Mouse (Mus musculus): ENCODE data around the gene Lims1.

Gene Lims1

DNA sequence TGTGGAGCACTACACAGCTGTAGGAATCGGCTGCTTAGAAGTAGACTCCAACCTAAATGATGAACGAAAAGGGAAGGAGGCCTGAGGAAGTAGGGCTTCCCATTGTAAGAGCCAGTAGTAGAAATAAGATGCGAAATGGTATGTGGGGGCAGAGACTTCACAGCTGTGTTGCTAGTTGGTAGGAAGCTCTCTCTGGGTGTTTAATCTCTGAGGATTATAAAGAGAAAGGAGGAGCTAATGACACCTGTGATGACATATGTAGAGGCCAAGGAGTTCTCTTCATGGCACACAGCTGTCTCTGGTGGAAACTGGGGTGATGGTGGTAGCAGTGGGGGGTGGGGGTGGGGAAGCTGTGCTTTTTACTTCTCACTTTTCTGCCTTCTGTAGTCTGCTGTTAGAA, 27.3 kb downstream of the Lims1 start:
- DNase-seq (ENCODE audit: low spot score), result no peak

DNA sequence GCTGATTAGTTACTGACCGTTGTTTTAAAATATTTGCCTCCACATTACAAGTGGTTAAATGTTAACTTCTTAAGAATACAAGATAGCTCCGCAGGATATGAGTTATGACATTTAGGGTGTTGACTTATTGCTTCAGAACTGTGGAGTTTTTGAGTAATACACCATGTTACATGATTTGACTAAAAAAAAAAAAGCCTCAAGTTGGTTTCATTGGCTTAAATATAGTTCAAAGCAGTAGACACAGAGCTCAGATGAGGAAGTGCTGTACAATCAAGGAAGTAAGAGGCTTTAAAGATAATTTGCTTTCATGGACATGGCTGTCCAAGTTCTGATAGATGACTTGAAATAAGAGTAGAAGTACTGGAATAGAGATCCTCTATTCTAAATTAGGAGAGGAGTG, 28.4 kb downstream of the Lims1 start:
- DNase-seq (ENCODE audit: low spot score), result no peak

DNA sequence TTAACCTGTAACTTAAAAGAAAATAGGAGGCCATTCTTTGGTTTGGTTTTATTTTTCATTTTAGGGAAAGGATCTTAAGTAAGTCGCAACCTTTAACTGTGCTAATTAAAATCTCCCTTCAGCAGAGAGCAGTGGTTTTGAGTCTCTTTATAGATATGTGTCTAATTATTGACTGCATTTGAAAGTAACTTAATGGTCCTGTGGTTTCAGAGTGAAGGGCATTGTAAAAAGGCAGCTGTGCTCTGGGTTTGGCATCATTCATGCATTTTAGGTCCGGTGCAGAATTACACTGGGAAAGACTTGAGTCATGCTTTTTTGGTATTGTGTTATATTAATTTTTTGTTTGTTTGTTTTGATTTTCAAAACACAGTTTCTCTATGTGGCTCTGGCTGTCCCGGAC, 29.1 kb downstream of the Lims1 start:
- DNase-seq (ENCODE audit: low spot score), result no peak

DNA sequence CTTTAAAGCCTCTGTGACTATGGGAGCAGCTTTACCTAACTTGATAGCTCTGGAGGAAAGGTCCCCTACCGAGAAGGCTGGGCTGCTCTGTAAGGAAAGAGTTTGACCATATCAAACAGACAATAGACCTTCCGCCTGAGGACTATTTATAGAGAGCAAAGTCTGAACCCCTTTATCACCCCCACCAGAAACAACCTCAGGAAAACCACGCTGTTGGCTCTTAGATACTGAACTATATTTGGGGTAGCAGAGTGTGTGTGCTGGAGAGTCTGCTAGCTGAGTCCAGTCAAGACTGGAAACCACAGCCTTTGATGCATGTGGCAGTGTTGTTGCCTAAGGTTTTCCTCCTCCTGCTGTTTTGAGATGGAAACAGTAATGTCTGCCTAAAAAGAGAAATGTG, 31.3 kb downstream of the Lims1 start:
- DNase-seq (ENCODE audit: low spot score), result no peak

DNA sequence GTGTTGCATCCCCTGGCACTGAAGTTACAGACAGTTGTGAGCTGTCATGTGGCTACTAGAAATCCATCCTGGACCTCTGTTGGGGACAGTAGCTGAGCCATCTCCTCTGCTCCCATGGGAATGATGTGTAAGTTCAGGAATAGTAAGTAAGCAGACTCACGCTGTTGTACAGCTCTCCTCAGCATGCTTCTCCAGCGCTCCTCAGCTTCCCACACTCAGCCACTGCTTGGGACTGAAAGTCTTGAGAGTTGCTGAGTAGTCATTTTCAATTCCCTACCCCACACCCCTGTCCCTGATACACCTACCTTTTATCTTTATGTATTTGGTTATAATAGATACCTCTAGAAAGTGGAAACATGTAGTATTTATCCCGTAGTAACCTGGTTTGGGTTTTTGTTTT, 33.2 kb downstream of the Lims1 start:
- DNase-seq (ENCODE audit: low spot score), result no peak

DNA sequence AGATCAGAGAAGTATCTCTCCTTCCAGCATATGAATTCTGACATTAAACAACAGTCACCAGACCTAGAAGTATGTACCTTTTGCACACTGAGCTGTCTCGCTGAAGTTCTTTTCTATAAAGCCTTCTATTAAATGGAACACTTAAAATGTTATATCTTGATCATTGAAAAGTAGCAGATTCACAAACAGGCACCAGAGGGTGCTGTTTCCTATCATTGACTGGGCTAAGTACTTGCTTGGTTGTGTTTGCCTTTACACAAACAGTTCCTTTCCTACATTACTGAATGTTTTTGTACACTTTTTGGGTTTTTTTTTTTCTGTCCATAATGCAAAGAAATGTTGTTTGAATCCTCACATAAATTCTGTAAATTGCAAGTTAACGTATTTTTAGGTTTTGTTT, 35.9 kb downstream of the Lims1 start:
- DNase-seq (ENCODE audit: low spot score), result no peak

DNA sequence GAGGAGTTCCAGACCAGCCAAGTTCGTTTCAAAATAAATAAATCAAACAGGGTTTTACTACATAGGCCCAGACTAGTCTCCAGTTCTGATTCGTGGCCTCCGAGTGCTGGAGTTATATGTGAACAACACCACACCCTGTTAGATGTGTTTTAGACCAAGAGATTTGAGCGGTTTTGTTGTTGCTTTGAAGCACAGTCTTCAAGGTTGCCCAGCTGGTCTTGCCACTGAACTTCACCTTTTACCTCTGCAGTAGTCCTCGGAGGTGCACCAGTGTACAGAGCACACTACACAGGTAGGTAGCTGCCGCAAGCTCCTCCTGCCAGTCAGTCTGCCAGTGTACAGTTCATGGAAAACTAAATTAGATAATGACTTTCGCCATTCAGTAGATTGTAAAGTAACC, 36.7 kb downstream of the Lims1 start:
- no peak for DNase-seq (ENCODE audit: low spot score)

DNA sequence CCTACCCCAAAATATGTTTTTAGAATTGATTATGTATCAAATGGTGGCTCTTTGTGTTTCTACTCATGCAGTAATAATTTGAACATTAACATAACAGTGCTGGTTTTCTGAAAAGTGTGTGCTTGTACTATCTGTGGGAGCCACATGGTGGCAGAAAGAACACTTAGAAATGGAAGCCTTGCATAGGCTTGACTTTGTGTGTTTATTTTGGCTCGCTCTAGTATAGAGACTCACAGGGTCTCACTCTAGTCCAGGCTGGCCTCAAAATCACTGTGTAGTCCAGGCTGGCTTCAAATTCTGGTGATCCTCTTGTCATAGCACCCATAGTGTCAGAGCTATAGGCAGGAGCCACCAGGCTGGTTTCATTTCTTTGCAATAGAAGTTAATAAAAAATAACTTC, 39.5 kb downstream of the Lims1 start:
- no peak for DNase-seq (ENCODE audit: low spot score)

DNA sequence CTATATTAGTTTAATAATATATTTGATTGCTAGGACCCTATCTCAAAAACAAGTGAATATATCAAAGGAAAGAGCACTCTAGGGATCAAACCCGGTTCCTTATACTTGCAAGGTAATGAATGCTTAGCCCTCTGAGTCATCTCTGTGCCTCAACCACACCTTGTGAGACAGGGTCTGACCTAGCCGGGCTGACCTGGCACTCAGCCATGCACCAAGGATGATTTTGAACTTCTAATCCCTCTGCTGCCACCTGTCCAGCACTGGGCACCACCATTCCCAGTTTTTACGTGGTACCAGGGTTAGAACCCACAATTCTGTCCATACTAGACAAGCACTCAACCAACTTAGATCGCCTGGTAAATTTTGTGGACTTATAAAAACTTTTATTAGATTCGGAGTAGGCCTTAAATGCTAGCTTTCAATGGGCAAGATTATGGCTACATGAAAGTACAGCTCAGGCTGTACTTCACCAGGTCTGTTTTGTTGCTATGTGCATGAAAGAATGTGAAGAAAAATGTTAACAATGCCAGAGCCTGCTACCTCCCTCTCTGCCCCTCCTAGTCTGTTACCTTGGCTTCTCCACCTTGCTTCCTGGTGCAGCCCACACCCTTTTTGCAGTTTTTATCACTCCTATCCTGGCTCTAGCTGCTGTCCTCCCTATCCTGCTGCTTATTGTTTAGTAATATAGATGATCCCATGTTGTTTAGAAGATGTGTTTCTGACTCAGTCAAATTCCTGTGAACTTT, 41.7 kb downstream of the Lims1 start:
- DNase-seq (ENCODE audit: low spot score), result no peak

DNA sequence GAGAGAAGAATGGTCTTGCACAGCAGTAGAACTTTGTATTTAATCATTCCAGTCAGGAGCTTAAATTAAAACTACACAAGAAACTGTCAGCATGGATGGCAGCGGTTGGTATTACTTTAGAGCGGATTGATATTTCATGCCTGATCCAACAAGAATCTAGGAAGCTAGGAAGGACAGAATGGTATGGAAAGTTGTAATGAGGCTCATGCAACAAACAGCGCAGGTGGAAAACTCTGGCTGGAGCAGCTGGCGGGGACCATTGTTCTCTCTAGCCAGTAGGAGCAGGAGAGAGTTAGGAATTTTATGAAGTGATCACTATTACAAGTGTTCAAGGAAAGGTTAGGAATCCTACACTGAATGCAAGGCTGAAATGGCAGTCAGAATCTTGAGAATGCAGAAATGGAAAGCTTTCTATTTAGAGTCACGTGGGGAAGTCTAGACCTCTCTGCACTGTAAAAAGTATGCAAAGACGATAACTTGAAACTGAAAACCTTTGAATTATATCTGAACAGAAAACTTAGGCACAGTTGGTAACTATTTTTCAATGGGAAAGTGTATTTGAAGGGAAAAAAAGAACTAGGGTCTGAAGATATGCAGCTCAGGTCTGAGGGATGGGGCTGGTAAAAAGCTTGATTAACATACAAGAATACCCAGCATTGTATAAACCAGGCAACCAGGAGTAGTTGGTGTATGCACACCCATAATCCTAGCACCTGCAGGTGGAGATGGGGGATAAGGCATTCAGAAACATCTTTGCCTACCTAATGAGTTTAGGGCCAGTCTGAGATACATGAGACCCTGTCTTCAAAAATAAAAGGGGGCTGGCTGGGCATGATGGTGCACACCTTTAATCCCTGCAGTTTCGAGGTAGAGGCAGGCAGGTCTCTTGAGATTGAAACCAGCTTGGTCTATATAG, 45.8 kb downstream of the Lims1 start:
- no peak for DNase-seq (ENCODE audit: low spot score)

DNA sequence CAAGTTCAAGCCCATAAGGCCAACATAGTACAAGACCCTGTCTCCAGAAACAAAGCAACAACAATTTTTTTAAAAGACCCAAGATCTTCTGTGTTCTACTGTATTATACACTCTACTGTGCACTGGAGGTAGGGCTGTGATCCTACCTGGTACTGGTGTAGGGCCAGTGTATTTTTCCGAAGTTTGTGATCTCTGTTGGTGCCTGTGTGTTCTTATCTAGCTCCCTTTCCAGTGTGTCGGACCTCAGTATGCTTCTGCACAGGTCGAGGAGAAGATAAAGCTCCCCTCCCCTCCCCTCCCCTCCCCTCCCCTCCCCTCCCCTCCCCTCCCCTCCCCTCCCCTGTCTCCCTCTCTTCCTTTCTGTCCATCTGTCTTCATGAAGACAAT, 46.4 kb downstream of the Lims1 start:
- no peak for DNase-seq (ENCODE audit: low spot score)

DNA sequence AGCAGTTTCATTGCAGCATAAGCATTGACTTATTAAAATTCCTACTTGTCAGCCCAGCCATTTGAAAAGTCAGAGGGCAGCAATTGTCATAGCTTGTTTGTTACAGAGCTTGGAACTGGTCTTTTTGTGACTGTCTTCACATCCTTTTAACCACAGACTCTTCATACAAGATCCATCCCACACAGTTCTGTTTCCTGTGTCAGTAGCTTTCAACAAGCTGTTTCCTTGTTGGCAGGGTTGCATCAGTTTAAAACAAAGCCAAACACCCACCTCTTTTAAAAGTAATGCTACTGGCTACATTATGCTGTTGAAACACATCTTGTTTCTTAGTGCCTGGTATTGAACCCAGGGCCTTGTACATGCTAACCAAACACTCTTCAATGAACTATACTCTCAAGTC, 46.9 kb downstream of the Lims1 start:
- DNase-seq (ENCODE audit: low spot score), result peak; percentile 65

DNA sequence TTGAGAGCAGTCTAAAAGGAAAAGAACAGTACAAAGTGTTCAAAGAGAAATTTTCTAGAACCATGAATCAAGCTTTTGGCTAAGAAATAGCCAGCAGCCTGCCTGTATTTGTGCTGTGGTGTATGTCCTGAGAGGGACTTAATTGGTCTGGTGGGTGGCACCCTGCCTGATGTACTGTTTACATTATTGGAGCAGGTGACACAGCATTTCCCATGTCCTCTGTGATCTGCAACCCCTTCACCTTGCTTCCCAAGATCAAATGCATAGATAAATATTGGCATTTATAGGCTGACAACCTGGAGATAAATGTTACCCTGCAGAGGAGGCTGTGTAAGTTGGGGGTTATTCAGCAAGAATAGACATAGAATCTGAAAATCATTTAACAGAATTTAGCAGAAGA, 47.3 kb downstream of the Lims1 start:
- DNase-seq (ENCODE audit: low spot score), result no peak

DNA sequence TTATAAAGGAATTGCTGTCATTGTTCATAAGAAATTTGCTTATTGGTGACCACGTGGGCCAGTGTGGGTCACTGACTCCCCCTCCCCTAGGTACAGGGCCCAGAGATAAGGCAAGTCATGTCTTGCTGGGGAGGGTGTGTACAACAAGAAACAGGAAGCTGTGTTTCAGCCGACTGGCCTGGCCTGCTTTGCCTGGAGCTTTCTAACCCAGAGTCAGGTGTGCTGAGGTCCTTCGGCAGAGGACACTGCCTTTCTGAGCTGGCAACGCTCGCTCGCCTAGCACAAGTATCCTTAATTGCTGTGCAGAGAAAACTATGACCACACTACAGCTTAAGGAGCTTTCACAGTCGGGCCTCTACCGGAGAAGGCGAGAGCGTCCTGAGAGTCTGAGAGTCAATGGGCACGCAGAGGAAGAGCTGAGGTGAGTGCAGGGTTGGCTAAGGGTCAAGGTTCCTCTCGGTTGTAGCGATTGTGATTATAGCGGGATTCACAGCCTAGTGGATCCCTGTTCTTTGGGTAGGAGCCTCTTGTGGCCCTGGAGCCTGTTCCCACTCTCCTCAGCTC, 48.1 kb downstream of the Lims1 start:
- DNase-seq (ENCODE audit: low spot score), result no peak

DNA sequence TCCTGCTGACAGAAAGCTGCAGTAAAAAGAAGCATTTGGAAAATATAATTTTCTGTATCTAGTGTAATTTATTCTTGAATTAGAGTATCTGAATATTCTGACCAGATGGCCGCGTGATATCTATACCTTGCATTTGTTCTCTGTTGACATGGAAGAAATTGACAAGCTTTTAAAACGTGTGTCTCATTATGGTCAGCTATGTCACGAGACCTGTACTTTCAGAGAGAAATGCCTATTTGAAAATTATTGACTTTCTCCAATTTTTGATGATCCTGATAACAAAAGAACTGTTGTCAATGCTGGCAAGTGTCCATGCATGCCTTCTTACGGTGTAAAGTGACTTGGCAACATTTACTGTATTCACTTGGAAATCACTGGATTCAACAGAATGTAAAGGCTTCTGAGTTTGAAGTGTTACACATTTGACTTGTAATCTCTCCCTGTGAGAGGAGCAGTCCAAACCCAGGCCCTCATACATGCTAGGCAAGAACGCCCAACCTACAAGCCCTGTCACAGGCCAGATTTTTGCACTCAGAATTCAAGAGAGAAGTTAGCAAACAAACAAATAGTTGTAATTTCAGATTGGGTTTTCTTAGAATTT, 49.3 kb downstream of the Lims1 start:
- DNase-seq (ENCODE audit: low spot score), result no peak

DNA sequence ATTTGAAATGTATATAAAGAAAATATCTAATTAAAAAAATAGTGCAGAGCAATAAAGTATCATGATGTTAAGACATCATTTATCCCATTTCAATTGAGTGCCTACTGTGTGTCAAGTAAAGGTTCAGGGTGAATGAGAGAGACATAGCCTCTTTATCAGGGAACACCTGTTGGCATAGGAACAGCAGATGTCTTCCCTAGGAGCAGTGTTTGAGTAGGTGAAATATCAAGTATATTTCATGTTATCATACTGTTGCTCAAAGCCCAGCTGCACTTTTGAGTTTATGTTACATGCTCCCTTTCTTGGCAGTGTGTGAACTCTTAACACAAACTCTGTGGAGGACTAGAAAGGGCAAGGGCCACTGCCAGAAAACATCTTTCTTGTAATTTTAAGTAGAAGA, 50.6 kb downstream of the Lims1 start:
- DNase-seq (ENCODE audit: low spot score), result no peak

DNA sequence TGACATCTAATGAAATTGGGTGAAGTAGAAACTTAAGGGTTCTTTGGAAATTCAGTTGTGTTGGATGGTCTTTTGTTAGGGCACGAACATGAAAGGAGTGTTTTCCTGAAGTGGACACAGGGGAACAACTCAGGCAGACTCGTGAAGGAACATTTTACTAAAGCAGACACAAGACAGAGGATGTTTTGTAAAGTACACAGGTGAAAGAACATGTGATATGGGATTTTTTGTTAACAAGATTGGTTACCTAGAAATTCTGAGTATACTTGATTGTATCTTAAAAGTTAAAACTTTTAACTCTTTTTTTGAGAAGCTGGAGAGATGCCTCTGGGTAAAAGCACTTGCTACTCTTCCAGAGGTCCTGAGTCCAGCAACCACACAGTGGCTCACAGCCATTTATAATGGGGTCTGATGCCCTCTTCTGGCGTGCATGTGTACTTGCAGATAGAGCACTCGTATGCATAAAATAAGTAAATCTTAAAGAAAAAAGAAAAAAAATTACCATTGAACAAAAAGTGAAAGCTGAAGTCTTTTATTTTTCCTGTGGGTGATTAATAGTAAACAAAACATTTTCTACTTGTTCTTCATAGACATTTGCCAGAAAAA, 54.4 kb downstream of the Lims1 start:
- no peak for DNase-seq (ENCODE audit: low spot score)

DNA sequence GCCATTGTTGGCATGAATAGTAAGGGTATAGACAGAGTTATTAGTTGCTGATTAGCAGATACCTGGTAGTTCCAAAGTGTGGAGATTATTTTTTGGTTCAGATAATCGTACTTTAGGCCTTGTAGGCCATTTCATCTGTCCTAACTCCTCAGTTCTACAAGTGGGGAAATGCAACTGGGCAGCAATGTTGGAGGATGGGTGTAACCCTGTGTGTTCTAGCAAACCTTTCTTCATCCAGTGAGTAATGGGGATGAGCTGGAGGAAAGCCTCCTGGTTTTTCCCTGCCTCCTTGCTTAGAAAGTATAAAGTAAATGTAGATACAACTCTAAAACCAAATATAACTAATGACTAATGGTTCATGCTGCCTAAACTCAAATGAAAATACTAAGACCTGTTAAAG, 55.1 kb downstream of the Lims1 start:
- no peak for DNase-seq (ENCODE audit: low spot score)

DNA sequence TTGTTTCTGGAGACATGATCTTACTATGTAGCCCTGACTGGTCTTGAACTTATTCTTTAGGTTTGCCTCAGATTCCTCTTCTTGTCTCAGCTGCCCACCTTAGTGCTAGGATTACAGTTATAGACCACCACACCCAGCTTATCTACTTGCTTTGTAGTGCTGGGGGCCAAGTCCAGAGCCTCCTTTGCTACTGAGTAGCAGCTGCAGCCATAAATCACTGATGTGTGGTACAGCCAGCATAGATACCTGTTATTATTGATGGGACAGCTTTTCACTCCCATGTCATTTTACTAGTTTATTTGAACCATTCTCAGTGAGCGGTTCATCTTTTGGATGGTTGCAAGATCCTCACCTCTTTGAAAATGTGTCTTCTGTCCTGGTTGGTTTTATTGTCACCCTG, 56.4 kb downstream of the Lims1 start:
- DNase-seq (ENCODE audit: low spot score), result no peak

DNA sequence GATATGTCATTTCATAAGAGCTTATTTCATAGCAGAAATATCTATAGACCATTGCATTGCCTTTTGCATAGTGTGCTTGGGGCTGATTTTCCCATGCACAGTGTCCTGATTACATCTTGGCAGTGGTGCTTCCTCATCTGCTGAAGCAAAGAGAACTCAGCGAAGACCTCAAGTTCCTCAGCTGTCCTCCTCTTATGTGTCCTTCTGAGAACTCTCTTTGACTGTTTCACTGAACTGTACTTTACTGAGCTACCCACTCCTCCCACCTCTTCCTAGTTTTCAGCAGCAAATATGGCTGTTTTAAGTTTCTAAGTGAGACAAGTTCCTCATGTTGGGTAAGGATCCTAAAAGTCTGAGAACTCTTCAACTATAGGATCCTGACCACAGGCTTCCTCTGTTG, 58.6 kb downstream of the Lims1 start:
- no peak for DNase-seq (ENCODE audit: low spot score)

DNA sequence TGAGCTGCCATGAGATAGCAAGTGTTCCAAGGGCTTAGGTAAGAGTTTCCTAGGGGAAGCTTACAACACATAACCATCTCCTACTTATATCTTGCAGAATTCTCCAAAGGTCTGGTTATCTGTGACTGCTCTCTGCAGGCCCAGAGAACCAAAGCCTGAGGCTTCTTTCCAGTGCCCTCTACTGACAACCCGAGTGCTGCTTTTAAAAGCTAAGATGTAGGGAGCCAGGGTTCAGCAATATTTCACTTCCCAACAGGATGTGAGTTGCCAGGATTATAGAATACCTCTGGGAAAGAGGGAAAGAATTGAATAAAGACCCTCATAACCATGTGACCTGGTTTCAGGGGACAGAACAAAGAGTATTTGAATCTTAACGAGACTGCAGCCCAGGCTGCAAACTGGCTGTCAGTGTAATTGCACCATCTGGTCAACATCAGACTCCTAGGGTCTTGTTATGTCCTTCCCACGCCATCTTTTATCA, 59.4 kb downstream of the Lims1 start:
- no peak for DNase-seq (ENCODE audit: low spot score)

DNA sequence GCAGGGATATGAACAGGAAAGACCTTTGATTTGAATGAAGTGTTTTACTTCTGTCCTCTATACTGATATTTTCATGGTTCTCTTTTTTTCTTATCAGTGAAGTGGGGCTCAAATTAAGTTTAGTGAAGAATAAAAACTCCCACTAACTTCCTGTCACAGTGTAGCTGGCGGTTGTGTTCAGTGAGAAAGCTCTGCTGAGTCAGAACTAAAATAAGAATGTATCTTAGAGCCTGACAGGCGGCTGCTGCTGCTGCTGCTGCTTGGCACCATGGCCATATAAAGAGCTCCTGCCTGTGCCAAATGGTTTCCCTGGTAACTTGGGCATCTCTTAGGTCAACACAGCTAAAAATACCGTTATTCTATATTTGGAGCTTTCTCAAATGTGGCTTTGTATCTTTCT, 60.0 kb downstream of the Lims1 start:
- peak; percentile 62 for DNase-seq (ENCODE audit: low spot score)

Data from layer of hippocampus, adult 11-12 months (tissue).